Mouse (Mus musculus): ENCODE results near the gene Jak3. TPM values are rescaled to one million over a fixed set of nuclear protein-coding genes. Genes with fewer than 3 reads are reported as not detected.
"Not testable (repeated sequence)": the region's sequence is repeated elsewhere in the genome, so short reads cannot be mapped to it uniquely, and the experiment has no call there.

Gene Jak3
- polyA plus RNA-seq, 1 experiment from 2014 or later = 7.3 TPM

- Histone ChIP-seq H3K9ac (ENCODE audit: low read depth, low read length) (peak overlapping the region; percentile 50), H3K27ac (ENCODE audit: low read depth, low read length) (no peak overlapping the region)
- peak; percentile 29; the same call in 1 of the 2 replicates for ATAC-seq
Measured at GRCm38 (mm10) chr8:71693166-71694041, 17.3 kb downstream of the Jak3 start.

GRCm38 (mm10) chr8:71695456-71695855 is 19.4 kb downstream of the Jak3 start:
- not testable (repeated sequence) for H3K4me3 ChIP-seq (ENCODE audit: low read length); H3K9ac ChIP-seq (ENCODE audit: low read depth, low read length); H3K27ac ChIP-seq (ENCODE audit: low read depth, low read length); ATAC-seq; H3K9me3 ChIP-seq (ENCODE audit: control insufficient read depth, low read length); H3K4me2 ChIP-seq (ENCODE audit: low read length); H3K36me3 ChIP-seq (ENCODE audit: control insufficient read depth, insufficient read depth, low read length)
- peaks cover 70% of the 10 kb centered on the region for H3K27me3 ChIP-seq (replicated peaks; ENCODE audit: control insufficient read depth, insufficient read depth, low read length)
- H3K4me1 ChIP-seq (ENCODE audit: control insufficient read depth, insufficient read depth, low read depth, low read length) = peaks cover 11% of the 10 kb centered on the region
- WGBS = 71% methylated on average over 12 of the region's 12 CpGs

More at GRCm38 (mm10) chr8:71693166-71694041, 17.3 kb downstream of the Jak3 start:
- Histone ChIP-seq H3K4me1 (ENCODE audit: control insufficient read depth, insufficient read depth, low read depth, low read length) (peaks cover 15% of the 10 kb centered on the region), H3K4me3 (ENCODE audit: low read length) (peak overlapping the region; percentile 33), H3K9me3 (ENCODE audit: control insufficient read depth, low read length) (0 out of 2 replicates have a peak, but pooled peaks cover 2% of the 10 kb centered on the region), H3K4me2 (ENCODE audit: low read length) (peak overlapping the region; percentile 56), H3K36me3 (ENCODE audit: control insufficient read depth, insufficient read depth, low read length) (no peaks in the 10 kb centered on the region), H3K27me3 (replicated peaks; ENCODE audit: control insufficient read depth, insufficient read depth, low read length) (peaks cover 75% of the 10 kb centered on the region)
- WGBS = 6% methylated on average over 64 of the region's 68 CpGs

DNA sequence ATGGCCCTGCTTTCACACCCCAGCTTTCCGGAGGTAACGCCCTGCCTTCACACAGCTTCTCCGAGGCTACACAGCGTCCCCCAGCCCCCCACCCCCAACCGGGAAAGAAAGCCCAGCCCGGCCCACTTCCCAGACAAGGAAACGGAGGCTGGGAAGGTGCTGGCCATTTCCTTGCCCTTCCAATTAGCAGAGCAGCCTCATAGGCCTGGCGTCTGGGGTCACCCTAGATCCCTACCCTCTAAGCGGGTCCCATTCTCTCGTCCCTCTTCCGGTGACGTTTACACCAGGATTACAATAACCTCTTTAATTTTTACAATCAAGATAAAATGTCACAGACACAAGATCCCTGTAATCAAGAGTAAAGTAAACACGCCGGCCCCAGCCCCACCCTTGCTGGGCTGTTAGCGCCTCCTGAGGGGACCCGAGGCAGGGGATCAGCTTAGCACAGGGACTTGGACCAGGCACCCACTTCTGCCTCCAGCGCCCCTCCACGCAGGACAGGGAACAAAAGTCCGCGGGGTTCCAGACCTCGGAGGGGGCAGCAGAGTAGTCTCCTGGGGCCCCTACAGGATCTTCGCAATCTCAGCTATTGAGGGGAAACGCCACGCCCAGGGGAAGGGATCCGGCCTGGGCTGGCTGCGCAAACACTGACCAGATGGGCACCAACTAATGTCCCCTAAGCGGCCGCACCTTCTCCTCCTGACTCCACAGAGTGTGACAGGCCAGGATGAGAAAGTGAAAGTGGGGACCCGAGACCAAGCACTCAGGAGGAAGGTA is 24.6 kb downstream of the Jak3 start:
- H3K4me1 ChIP-seq (ENCODE audit: control insufficient read depth, insufficient read depth, low read depth, low read length) = no peaks in the 10 kb centered on the region; the same call in 1 of the 2 replicates
- no peaks in the 10 kb centered on the region for H3K9me3 ChIP-seq (ENCODE audit: control insufficient read depth, low read length)
- peaks cover 44% of the 10 kb centered on the region for H3K27me3 ChIP-seq (replicated peaks; ENCODE audit: control insufficient read depth, insufficient read depth, low read length)
- no peak overlapping the region; the same call in 1 of the 2 replicates for H3K4me3 ChIP-seq (ENCODE audit: low read length)
- H3K9ac ChIP-seq (ENCODE audit: low read depth, low read length) = no peak overlapping the region
- peak overlapping the region; percentile 11 for H3K4me2 ChIP-seq (ENCODE audit: low read length)
- no peak overlapping the region for H3K27ac ChIP-seq (ENCODE audit: low read depth, low read length)
- 13% methylated on average over 29 of the region's 29 CpGs for WGBS
- no peaks in the 10 kb centered on the region for H3K36me3 ChIP-seq (ENCODE audit: control insufficient read depth, insufficient read depth, low read length)
- ATAC-seq = no peak

- 22% methylated on average over 33 of the region's 34 CpGs for WGBS
- Histone ChIP-seq H3K4me1 (ENCODE audit: control insufficient read depth, insufficient read depth, low read depth, low read length) (no peaks in the 10 kb centered on the region; the same call in 1 of the 2 replicates), H3K4me3 (ENCODE audit: low read length) (peak within 1 kb of the TSS; percentile 5; the same call in 1 of the 2 replicates), H3K9ac (ENCODE audit: low read depth, low read length) (no peak within 1 kb of the TSS), H3K9me3 (ENCODE audit: control insufficient read depth, low read length) (no peaks in the 10 kb centered on the region), H3K27ac (ENCODE audit: low read depth, low read length) (no peak within 1 kb of the TSS), H3K36me3 (ENCODE audit: control insufficient read depth, insufficient read depth, low read length) (no peaks in the 10 kb centered on the region), H3K27me3 (replicated peaks; ENCODE audit: control insufficient read depth, insufficient read depth, low read length) (peaks cover 44% of the 10 kb centered on the region), H3K4me2 (ENCODE audit: low read length) (peak within 1 kb of the TSS; percentile 11)
- ATAC-seq = no peak
Measured at GRCm38 (mm10) chr8:71701414-71702086, 25.5 kb downstream of the Jak3 start, which contains the start of gene B3gnt3. Gene B3gnt3 (minus strand): TSS chr8:71701789.

DNA sequence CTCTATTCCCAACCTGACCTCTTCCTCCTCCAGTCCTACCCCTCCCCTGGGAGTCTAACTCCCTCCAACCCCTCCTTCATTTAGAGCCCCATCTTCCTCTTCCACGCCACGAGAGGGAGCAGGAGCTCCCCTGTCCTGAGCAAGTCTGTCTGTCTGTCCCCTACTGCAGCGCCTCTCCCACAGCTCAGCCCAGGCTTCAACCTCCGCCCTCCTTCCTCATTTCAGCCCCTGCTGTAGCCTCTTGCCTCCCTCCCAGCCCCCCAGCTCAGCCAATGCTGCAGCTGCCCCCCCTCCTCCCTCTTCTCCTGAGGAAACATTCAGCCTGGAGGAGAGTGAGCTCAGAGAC is 26.0 kb downstream of the Jak3 start:
- Histone ChIP-seq H3K4me3 (ENCODE audit: low read length) (no peak overlapping the region), H3K27ac (ENCODE audit: low read depth, low read length) (no peak overlapping the region), H3K27me3 (replicated peaks; ENCODE audit: control insufficient read depth, insufficient read depth, low read length) (peaks cover 40% of the 10 kb centered on the region), H3K9ac (ENCODE audit: low read depth, low read length) (no peak overlapping the region), H3K9me3 (ENCODE audit: control insufficient read depth, low read length) (no peaks in the 10 kb centered on the region), H3K4me2 (ENCODE audit: low read length) (no peak overlapping the region), H3K36me3 (ENCODE audit: control insufficient read depth, insufficient read depth, low read length) (no peaks in the 10 kb centered on the region; the same call in 1 of the 2 replicates), H3K4me1 (ENCODE audit: control insufficient read depth, insufficient read depth, low read depth, low read length) (no peaks in the 10 kb centered on the region; the same call in 1 of the 2 replicates)
- ATAC-seq = no peak
- 36% methylated on average over 4 of the region's 4 CpGs for WGBS

DNA sequence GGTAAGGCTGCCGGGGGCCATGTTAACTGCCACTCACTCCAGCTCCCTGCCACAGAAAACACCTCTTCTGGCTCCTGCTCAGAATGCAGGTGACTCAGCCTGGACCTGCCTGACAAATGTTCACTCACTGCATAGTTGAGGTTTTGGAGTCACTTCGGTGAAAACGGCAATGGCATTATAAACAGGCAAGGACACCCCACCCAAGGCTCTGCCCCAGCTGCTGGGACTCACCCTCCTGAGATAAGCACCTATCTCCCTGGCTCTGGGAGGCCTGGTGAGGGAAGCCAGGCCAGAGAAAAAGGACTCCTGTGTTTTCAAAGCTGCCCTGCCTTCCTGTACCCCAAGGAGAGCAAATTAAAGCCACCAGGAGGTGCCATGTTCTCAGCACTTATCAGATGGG is 26.8 kb downstream of the Jak3 start:
- H3K9me3 ChIP-seq (ENCODE audit: control insufficient read depth, low read length) = no peaks in the 10 kb centered on the region
- peaks cover 40% of the 10 kb centered on the region for H3K27me3 ChIP-seq (replicated peaks; ENCODE audit: control insufficient read depth, insufficient read depth, low read length)
- H3K4me3 ChIP-seq (ENCODE audit: low read length) = no peak overlapping the region
- no peak overlapping the region for H3K4me2 ChIP-seq (ENCODE audit: low read length)
- H3K27ac ChIP-seq (ENCODE audit: low read depth, low read length) = no peak overlapping the region
- 83% methylated on average over 3 of the region's 3 CpGs for WGBS
- ATAC-seq = no peak
- peaks cover 1% of the 10 kb centered on the region; the same call in 1 of the 2 replicates for H3K36me3 ChIP-seq (ENCODE audit: control insufficient read depth, insufficient read depth, low read length)
- H3K4me1 ChIP-seq (ENCODE audit: control insufficient read depth, insufficient read depth, low read depth, low read length) = no peaks in the 10 kb centered on the region; the same call in 1 of the 2 replicates
- no peak overlapping the region for H3K9ac ChIP-seq (ENCODE audit: low read depth, low read length)

GRCm38 (mm10) chr8:71703400-71703799 is 27.3 kb downstream of the Jak3 start:
- not testable (repeated sequence) for H3K4me1 ChIP-seq (ENCODE audit: control insufficient read depth, insufficient read depth, low read depth, low read length); H3K9me3 ChIP-seq (ENCODE audit: control insufficient read depth, low read length); H3K4me3 ChIP-seq (ENCODE audit: low read length); H3K4me2 ChIP-seq (ENCODE audit: low read length); H3K27ac ChIP-seq (ENCODE audit: low read depth, low read length); H3K9ac ChIP-seq (ENCODE audit: low read depth, low read length); ATAC-seq; H3K36me3 ChIP-seq (ENCODE audit: control insufficient read depth, insufficient read depth, low read length)
- peaks cover 40% of the 10 kb centered on the region for H3K27me3 ChIP-seq (replicated peaks; ENCODE audit: control insufficient read depth, insufficient read depth, low read length)

DNA sequence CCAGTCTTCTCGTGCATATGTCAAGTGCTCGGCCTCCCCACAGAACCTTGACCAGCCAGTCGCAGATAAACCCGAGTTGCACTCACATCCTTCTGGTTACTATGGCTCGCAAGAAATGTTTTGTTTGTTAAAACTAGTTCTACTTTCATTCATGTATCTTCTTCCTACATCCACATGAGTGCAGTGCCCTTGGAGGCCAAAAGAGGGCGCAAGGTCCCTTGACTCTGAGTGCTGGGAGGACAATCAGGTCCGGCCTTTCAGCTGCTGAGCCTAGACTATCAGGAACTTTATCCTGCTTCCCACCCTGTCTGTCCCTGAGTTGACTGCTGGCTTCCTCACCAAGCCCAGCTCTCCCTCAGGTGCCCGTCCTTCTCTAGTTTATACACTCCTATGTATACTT is 31.8 kb downstream of the Jak3 start:
- WGBS = 39% methylated on average over 8 of the region's 8 CpGs
- no peak for ATAC-seq
- no peak overlapping the region for H3K27ac ChIP-seq (ENCODE audit: low read depth, low read length)
- no peak overlapping the region for H3K9ac ChIP-seq (ENCODE audit: low read depth, low read length)
- H3K4me3 ChIP-seq (ENCODE audit: low read length) = no peak overlapping the region
- peaks cover 4% of the 10 kb centered on the region; the same call in 1 of the 2 replicates for H3K36me3 ChIP-seq (ENCODE audit: control insufficient read depth, insufficient read depth, low read length)
- H3K27me3 ChIP-seq (replicated peaks; ENCODE audit: control insufficient read depth, insufficient read depth, low read length) = peaks cover 10% of the 10 kb centered on the region
- H3K4me1 ChIP-seq (ENCODE audit: control insufficient read depth, insufficient read depth, low read depth, low read length) = peaks cover 4% of the 10 kb centered on the region
- H3K4me2 ChIP-seq (ENCODE audit: low read length) = no peak overlapping the region
- no peaks in the 10 kb centered on the region for H3K9me3 ChIP-seq (ENCODE audit: control insufficient read depth, low read length)

All from hindbrain, embryonic 16.5 days (tissue).